Mouse (Mus musculus) hindbrain, embryonic 11.5 days (tissue): ENCODE results near the gene Cpne5. TPM values are rescaled to one million over a fixed set of nuclear protein-coding genes. Genes with fewer than 3 reads are reported as not detected.

Experiments used
- ATAC-seq: fragments of 200-750 bp; cut with Nextera tagmentation; 2 replicates; pipeline ENCODE4 v1.8.0; 2017; ENCODE audit warnings: mild to moderate bottlenecking, moderate TSS enrichment, moderate library complexity; ENCODE audit not compliant: low FRiP score
- DNase-seq: peaks from one replicate; pipeline ENCODE4 v3.0.0-alpha.2; 2015; ENCODE audit warnings: low spot score
- H3K27ac ChIP-seq: fragments of 300-500 bp; sonication (generic); 2 replicates; pipeline ENCODE4 v1.5.1; 2014; ENCODE audit warnings: mild to moderate bottlenecking, low read depth, low read length
- H3K27me3 ChIP-seq: fragments of 300-500 bp; sonication (generic); 2 replicates; pipeline ENCODE4 v1.6.1; 2014; ENCODE audit warnings: mild to moderate bottlenecking, low read length, moderate library complexity, mixed read lengths; ENCODE audit not compliant: control insufficient read depth, insufficient read depth
- H3K36me3 ChIP-seq: fragments of 300-500 bp; sonication (generic); 2 replicates; pipeline ENCODE4 v1.6.1; 2014; ENCODE audit warnings: mild to moderate bottlenecking, low read length, moderate library complexity, mixed read lengths; ENCODE audit not compliant: control insufficient read depth, insufficient read depth
- H3K4me1 ChIP-seq: fragments of 300-500 bp; sonication (generic); replicated peaks from 2 replicates; pipeline ENCODE4 v1.6.1; 2014; ENCODE audit warnings: low read length, mixed read lengths; ENCODE audit not compliant: control insufficient read depth, insufficient read depth
- H3K4me2 ChIP-seq: fragments of 300-500 bp; sonication (generic); replicated peaks from 2 replicates; pipeline ENCODE4 v1.6.1; 2014; ENCODE audit warnings: mild to moderate bottlenecking, low read depth, low read length
- H3K4me3 ChIP-seq: fragments of 300-500 bp; sonication (generic); 2 replicates; pipeline ENCODE4 v1.5.1; 2014; ENCODE audit warnings: low read depth, low read length
- H3K9ac ChIP-seq: fragments of 300-500 bp; sonication (generic); 2 replicates; pipeline ENCODE4 v1.6.1; 2014; ENCODE audit warnings: low read depth, low read length
- H3K9me3 ChIP-seq: fragments of 300-500 bp; sonication (generic); 2 replicates; pipeline ENCODE4 v1.6.1; 2016; ENCODE audit warnings: low read length; ENCODE audit not compliant: control insufficient read depth
- WGBS: fragments of 180-500 bp; shearing (Covaris S2); extraction: QIAGEN DNeasy Blood & Tissue Kit; methylation state at CpG from one replicate; pipeline ENCODE4 v1.1.7; 2014; 5-methylcytosine and 5-hydroxymethylcytosine counted together
- polyA plus RNA-seq: library from polyadenylated mRNA; unstranded; fragments of >200 nt; fragmentation: Nextera tagmentation; extraction: Ambion mirVana; gene quantifications from 2 replicates; pipeline ENCODE4 v1.2.1, GENCODE M21; 2014

The Cpne5 gene
- polyA plus RNA-seq, 1 experiment from 2014 or later = 3.7 TPM

DNA sequence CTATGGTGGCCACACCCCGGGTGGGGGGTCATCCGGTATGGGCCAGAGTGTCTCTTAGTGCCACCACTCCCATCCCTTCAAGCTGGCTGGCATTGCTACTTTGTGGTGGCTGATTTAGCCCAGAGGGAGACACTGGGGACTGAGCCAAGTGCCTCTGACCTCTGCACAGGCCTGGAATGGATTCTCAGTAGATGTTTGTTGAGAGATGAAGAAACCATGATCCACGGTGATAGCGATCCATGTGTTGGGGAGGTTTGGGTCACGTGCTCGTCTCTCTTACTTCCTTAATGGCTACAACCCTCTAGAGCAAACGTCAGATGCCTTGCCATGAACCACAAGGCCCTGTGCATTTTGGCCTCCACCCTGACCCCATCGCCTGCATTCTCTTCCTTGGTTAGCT lies 81.1 kb downstream of the Cpne5 start:
- 89% methylated on average over 8 of the region's 8 CpGs for WGBS
- Histone ChIP-seq H3K27me3 (no peaks in the 10 kb centered on the region), H3K27ac (no peak overlapping the region), H3K9ac (no peak overlapping the region), H3K4me3 (no peak overlapping the region), H3K9me3 (no peaks in the 10 kb centered on the region), H3K4me2 (no peak overlapping the region), H3K36me3 (no peaks in the 10 kb centered on the region), H3K4me1 (no peaks in the 10 kb centered on the region)
- ATAC-seq (no peak), DNase-seq (no peak)

GRCm38 (mm10) chr17:29156396-29156795 lies 81.6 kb downstream of the Cpne5 start:
- no peak overlapping the region for H3K4me2 ChIP-seq
- no peaks in the 10 kb centered on the region for H3K36me3 ChIP-seq
- no peaks in the 10 kb centered on the region for H3K9me3 ChIP-seq
- WGBS = 78% methylated on average over 16 of the region's 16 CpGs
- no peak for DNase-seq
- H3K27ac ChIP-seq = no peak overlapping the region
- H3K9ac ChIP-seq = no peak overlapping the region
- H3K4me3 ChIP-seq = no peak overlapping the region
- no peaks in the 10 kb centered on the region for H3K27me3 ChIP-seq
- ATAC-seq = no peak
- no peaks in the 10 kb centered on the region for H3K4me1 ChIP-seq

DNA sequence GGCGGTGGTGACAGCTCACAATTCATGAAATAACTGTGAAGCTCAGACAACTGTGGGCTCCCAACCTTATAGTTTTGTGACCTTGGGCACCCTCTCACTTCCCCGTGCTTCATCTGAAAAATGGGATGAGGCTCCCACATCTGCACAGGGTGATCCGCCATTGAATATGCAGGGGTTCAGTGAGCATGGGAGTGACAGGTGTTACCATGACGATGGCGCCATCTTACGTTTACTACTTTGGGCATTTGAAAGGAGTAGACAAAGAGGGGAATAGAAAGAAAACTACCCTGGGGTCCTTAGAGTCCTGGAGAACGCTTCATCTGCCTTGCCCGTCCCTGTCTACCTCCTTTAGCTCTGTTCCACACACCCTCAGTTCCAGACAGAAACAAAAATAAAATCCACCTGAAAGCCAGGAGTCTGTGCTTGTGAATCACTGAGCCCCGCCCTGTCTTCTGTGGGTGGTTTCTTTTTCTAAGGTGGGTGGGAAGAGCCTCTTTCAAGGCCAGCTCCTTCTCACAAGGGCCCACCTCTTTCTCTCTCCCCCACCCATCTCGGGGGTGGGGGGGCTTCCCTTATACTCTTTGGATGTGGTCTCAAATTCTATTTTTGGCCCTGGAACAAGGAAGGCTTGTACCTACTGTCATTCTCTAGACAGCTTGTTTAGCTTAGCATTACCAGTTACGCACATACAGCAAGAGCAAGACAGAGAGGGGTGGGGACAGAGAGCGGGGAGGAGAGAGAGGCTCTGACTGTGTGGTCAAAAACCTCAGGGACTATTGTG lies 82.4 kb downstream of the Cpne5 start:
- Histone ChIP-seq H3K36me3 (no peaks in the 10 kb centered on the region), H3K9ac (no peak overlapping the region), H3K4me3 (no peak overlapping the region), H3K9me3 (no peaks in the 10 kb centered on the region), H3K27ac (no peak overlapping the region), H3K4me1 (no peaks in the 10 kb centered on the region), H3K27me3 (no peaks in the 10 kb centered on the region), H3K4me2 (no peak overlapping the region)
- 65% methylated on average over 12 of the region's 12 CpGs for WGBS
- no peak for ATAC-seq
- peak; percentile 26 for DNase-seq

GRCm38 (mm10) chr17:29154247-29154646 lies 83.7 kb downstream of the Cpne5 start:
- H3K36me3 ChIP-seq = no peaks in the 10 kb centered on the region
- H3K9ac ChIP-seq = no peak overlapping the region
- no peaks in the 10 kb centered on the region for H3K9me3 ChIP-seq
- H3K4me2 ChIP-seq = no peak overlapping the region
- no peak for DNase-seq
- H3K27ac ChIP-seq = no peak overlapping the region
- no peak for ATAC-seq
- H3K4me1 ChIP-seq = no peaks in the 10 kb centered on the region
- H3K4me3 ChIP-seq = no peak overlapping the region
- 85% methylated on average over 13 of the region's 13 CpGs for WGBS
- H3K27me3 ChIP-seq = no peaks in the 10 kb centered on the region

GRCm38 (mm10) chr17:29152547-29152946 lies 85.4 kb downstream of the Cpne5 start:
- H3K9me3 ChIP-seq = no peaks in the 10 kb centered on the region
- WGBS = 79% methylated on average over 5 of the region's 5 CpGs
- no peaks in the 10 kb centered on the region for H3K27me3 ChIP-seq
- DNase-seq = no peak
- H3K27ac ChIP-seq = no peak overlapping the region
- no peak overlapping the region for H3K4me3 ChIP-seq
- no peak overlapping the region for H3K9ac ChIP-seq
- H3K36me3 ChIP-seq = no peaks in the 10 kb centered on the region
- ATAC-seq = no peak
- H3K4me2 ChIP-seq = no peak overlapping the region
- no peaks in the 10 kb centered on the region for H3K4me1 ChIP-seq

GRCm38 (mm10) chr17:29149766-29150165 lies 88.2 kb downstream of the Cpne5 start:
- ATAC-seq = no peak
- no peaks in the 10 kb centered on the region for H3K36me3 ChIP-seq
- no peaks in the 10 kb centered on the region for H3K27me3 ChIP-seq
- H3K4me3 ChIP-seq = no peak overlapping the region
- no peak for DNase-seq
- H3K27ac ChIP-seq = no peak overlapping the region
- WGBS = 80% methylated on average over 7 of the region's 7 CpGs
- H3K4me1 ChIP-seq = no peaks in the 10 kb centered on the region
- no peak overlapping the region for H3K9ac ChIP-seq
- H3K9me3 ChIP-seq = no peaks in the 10 kb centered on the region
- H3K4me2 ChIP-seq = no peak overlapping the region

DNA sequence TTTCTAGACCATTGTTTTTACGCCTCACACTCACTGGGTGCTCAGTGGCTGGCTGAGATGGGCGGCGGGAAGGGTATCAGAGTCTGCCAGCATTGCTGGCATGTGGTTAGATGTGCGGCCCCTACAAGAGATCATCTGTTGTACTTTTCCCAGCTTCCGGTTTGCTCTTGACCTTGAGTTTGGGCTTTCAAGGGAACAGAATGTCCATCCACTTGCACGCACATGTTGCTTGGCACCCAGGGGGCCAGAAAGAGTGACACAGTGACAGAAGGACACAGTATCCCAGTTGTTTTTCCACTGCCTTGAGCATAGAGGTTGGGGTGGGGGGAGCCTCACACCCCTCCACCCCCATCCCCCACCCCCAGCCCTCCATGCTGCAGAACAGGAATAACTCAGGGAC lies 90.2 kb downstream of the Cpne5 start:
- H3K27me3 ChIP-seq = no peaks in the 10 kb centered on the region
- H3K27ac ChIP-seq = no peak overlapping the region
- no peak overlapping the region for H3K4me3 ChIP-seq
- no peak for ATAC-seq
- no peak overlapping the region for H3K9ac ChIP-seq
- 81% methylated on average over 6 of the region's 6 CpGs for WGBS
- H3K4me1 ChIP-seq = no peaks in the 10 kb centered on the region
- DNase-seq = no peak
- H3K9me3 ChIP-seq = no peaks in the 10 kb centered on the region
- H3K36me3 ChIP-seq = no peaks in the 10 kb centered on the region
- H3K4me2 ChIP-seq = no peak overlapping the region

DNA sequence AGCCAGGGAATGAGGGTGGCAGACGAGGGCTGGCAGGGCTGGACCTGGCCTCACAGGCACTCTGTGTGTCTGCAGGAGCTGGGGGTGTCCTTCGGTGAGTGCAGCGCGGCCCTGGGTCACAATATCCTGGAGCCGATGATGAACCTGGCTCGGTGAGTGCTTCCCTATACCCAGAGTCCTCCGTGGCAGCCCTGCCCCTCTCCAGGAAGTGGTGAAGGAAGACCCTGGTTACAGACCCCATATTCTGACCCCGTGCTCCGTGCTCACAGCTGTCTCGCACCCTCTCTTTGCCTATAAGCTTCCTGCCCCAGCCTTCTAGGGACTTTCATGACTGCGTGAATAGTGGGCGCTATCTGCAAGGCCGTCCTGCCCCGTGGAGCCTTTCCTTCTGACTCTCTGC lies 90.7 kb downstream of the Cpne5 start:
- Histone ChIP-seq H3K9ac (no peak overlapping the region), H3K4me2 (no peak overlapping the region), H3K4me3 (no peak overlapping the region), H3K4me1 (no peaks in the 10 kb centered on the region), H3K27ac (no peak overlapping the region), H3K27me3 (no peaks in the 10 kb centered on the region), H3K9me3 (no peaks in the 10 kb centered on the region), H3K36me3 (no peaks in the 10 kb centered on the region)
- no peak for ATAC-seq
- DNase-seq = no peak
- 76% methylated on average over 14 of the region's 14 CpGs for WGBS

GRCm38 (mm10) chr17:29145101-29145500 lies 92.9 kb downstream of the Cpne5 start:
- Histone ChIP-seq H3K9ac (no peak overlapping the region), H3K27me3 (no peaks in the 10 kb centered on the region), H3K36me3 (no peaks in the 10 kb centered on the region), H3K27ac (no peak overlapping the region), H3K9me3 (no peaks in the 10 kb centered on the region), H3K4me2 (no peak overlapping the region), H3K4me3 (no peak overlapping the region), H3K4me1 (no peaks in the 10 kb centered on the region)
- DNase-seq = no peak
- WGBS = 93% methylated on average over 12 of the region's 12 CpGs
- no peak for ATAC-seq
